Mouse (Mus musculus): ENCODE measurements around the gene Lonp1. TPM values are rescaled to one million over a fixed set of nuclear protein-coding genes. Genes with fewer than 3 reads are reported as not detected.
"Not testable (repeated sequence)": the region's sequence is repeated elsewhere in the genome, so short reads cannot be mapped to it uniquely, and the experiment has no call there.

The Lonp1 gene
- polyA plus RNA-seq, 1 experiment from 2014 or later = 33.3 TPM

DNA sequence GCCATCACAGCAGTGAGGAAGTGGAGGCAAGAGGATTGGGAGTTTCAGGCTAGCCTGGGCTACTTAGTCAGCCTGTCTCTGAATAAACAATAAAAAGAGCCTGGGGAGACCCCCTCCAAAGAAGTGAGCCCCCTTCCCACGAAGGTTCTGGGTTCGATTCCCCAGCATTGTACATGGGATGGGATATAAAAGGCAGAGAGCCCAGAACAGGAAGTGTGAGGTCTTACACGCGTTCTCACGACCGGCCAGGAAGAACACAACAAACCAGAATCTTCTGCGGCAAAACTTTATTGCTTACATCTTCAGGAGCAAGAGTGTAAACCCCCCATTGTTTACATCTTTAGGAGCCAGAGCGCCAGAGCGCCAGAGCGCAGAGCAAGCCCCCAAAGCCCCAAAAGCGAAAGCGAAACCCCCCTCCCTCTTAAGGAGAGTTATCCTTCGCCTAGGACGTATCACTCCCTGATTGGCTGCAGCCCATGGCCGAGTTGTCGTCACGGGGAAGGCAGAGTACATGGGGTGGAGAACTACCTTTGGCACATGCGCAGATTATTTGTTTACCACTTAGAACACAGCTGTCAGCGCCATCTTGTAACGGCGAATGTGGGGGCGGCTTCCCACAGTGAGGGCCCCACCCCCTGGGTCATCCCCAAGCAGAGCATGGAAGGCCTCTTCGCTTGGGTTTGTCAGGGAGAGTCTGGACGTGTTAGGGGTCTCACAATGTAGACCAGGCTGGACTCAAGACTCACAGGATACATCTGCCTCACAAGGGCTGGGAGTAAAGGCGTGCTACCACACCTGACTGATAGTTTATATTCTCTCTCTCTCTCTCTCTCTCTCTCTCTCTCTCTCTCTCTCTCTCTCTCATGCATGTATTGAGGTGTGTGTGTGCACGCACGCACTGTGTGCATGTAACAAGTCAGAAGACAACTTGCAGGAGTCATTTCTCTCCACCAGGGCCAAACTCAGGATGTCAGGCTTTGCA is 3.4 kb upstream of the Lonp1 start:
- not testable (repeated sequence) for H3K36me3 ChIP-seq (ENCODE audit: control insufficient read depth, insufficient read depth, low read length); H3K9ac ChIP-seq (ENCODE audit: low read length); H3K27me3 ChIP-seq (replicated peaks; ENCODE audit: control insufficient read depth, insufficient read depth, low read length); H3K4me3 ChIP-seq (ENCODE audit: low read depth, low read length); H3K27ac ChIP-seq (ENCODE audit: low read depth, low read length); H3K4me2 ChIP-seq (ENCODE audit: low read length); DNase-seq (ENCODE audit: low spot score); ATAC-seq; H3K9me3 ChIP-seq (replicated peaks; ENCODE audit: control insufficient read depth, low read length)
- 92% methylated on average over 26 of the region's 27 CpGs for WGBS
- H3K4me1 ChIP-seq (ENCODE audit: control insufficient read depth, insufficient read depth, low read length) = peaks cover 16% of the 10 kb centered on the region

DNA sequence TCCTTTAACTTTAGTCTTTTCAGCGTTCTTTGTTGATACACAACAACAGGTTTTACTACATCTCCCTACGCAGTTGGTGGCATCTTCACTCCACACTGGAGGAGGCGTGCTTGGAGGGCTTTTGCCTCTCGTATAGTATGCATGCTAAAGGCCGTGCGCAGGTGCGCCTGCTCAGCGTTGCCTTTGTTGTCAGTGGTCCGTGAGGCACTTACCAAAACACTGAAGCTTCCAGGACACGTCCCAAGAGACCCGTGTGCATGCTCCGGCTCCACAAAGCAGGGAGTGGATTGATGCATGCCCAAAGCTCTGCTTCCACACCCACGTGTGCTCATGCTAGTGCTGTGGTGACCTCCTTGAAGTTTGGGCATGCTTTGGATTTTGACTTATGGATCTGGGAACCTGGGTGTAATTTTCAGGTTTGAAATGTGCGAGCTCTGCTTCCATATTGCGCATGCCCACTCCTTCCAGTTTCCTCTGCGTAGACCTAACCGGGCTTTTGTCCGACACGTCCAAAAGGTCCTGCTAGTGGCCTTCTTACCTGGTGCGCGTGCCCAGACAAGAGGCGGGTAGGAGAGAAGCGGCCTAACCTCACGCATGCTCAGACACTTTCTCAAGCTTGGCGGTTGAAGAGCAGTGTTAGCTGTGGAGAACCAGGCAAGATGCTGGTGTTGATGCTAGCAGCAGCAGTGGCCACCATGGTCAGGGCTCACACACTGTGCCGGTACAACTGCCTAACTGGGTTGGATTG is 1.0 kb upstream of the Lonp1 start, which contains the start of gene Catsperd:
Catsperd (plus strand) TSS at position 614 of the 748 bp plus-strand sequence.
- ATAC-seq (peak; percentile 38), DNase-seq (ENCODE audit: low spot score) (peak; percentile 32)
- Histone ChIP-seq H3K27ac (ENCODE audit: low read depth, low read length) (no peak within 1 kb of the TSS), H3K27me3 (replicated peaks; ENCODE audit: control insufficient read depth, insufficient read depth, low read length) (no peaks in the 10 kb centered on the region), H3K4me1 (ENCODE audit: control insufficient read depth, insufficient read depth, low read length) (peaks cover 16% of the 10 kb centered on the region), H3K4me2 (ENCODE audit: low read length) (peak within 1 kb of the TSS; percentile 77), H3K9ac (ENCODE audit: low read length) (peak within 1 kb of the TSS; percentile 45), H3K9me3 (replicated peaks; ENCODE audit: control insufficient read depth, low read length) (no peaks in the 10 kb centered on the region), H3K36me3 (ENCODE audit: control insufficient read depth, insufficient read depth, low read length) (peaks cover 15% of the 10 kb centered on the region), H3K4me3 (ENCODE audit: low read depth, low read length) (peak within 1 kb of the TSS; percentile 92)
- WGBS = 8% methylated on average over 26 of the region's 26 CpGs

DNA sequence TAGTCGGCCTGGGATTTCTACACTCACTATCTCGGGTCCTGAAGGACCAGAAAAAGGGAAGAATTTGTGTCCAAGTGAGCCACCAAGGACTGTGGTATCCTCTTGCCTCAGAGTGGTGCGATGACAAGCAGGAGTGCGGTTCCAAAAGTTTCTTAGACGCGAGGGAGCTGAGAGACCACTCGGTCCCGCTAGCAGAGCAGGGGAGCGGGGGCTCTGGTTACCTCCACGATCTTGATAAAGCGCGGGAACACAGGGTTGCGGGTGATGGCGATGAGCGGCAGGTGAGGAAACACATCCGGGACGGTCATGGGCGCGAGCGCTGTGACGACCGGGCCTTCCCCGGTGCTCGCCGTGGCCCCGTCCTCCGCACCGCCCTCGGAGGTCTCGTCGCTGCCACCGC is 427 bp downstream of the Lonp1 start:
- Histone ChIP-seq H3K36me3 (ENCODE audit: control insufficient read depth, insufficient read depth, low read length) (peaks cover 29% of the 10 kb centered on the region), H3K4me3 (ENCODE audit: low read depth, low read length) (peak overlapping the region; percentile 92), H3K27ac (ENCODE audit: low read depth, low read length) (no peak overlapping the region; the same call in 1 of the 2 replicates), H3K4me2 (ENCODE audit: low read length) (peak overlapping the region; percentile 77), H3K9ac (ENCODE audit: low read length) (peak overlapping the region; percentile 82), H3K9me3 (replicated peaks; ENCODE audit: control insufficient read depth, low read length) (no peaks in the 10 kb centered on the region), H3K4me1 (ENCODE audit: control insufficient read depth, insufficient read depth, low read length) (peaks cover 16% of the 10 kb centered on the region), H3K27me3 (replicated peaks; ENCODE audit: control insufficient read depth, insufficient read depth, low read length) (no peaks in the 10 kb centered on the region)
- DNase-seq (ENCODE audit: low spot score) (no peak), ATAC-seq (no peak)
- WGBS = 1% methylated on average over 32 of the region's 32 CpGs

DNA sequence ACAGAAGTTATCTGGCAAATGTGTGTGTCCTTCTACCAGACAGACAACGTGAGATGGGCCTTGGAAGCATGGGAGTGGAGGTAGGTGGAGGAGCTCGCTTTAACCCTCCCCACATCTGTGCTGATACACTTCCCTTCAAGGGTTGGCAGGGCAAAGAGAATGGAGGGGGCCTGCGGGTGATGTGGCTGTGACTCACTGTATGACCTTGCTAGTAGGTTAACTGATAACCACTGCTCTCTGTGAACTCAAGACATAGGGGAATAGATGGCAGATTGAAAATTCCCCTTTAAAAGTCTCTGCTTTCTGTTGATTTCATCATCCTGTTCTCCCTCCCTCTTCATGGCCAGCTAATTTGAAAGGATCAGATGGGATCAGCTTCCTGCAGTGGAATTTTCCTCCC is 1.2 kb downstream of the Lonp1 start:
- Histone ChIP-seq H3K9ac (ENCODE audit: low read length) (no peak overlapping the region), H3K27me3 (replicated peaks; ENCODE audit: control insufficient read depth, insufficient read depth, low read length) (no peaks in the 10 kb centered on the region), H3K4me1 (ENCODE audit: control insufficient read depth, insufficient read depth, low read length) (peaks cover 16% of the 10 kb centered on the region), H3K27ac (ENCODE audit: low read depth, low read length) (no peak overlapping the region), H3K4me3 (ENCODE audit: low read depth, low read length) (no peak overlapping the region), H3K36me3 (ENCODE audit: control insufficient read depth, insufficient read depth, low read length) (peaks cover 35% of the 10 kb centered on the region), H3K9me3 (replicated peaks; ENCODE audit: control insufficient read depth, low read length) (no peaks in the 10 kb centered on the region), H3K4me2 (ENCODE audit: low read length) (peak overlapping the region; percentile 77)
- ATAC-seq = no peak
- WGBS = 91% methylated on average over 3 of the region's 3 CpGs
- no peak for DNase-seq (ENCODE audit: low spot score)

GRCm38 (mm10) chr17:56617628-56618027 is 9.1 kb downstream of the Lonp1 start:
- Histone ChIP-seq H3K27ac (ENCODE audit: low read depth, low read length) (no peak overlapping the region), H3K9ac (ENCODE audit: low read length) (no peak overlapping the region), H3K36me3 (ENCODE audit: control insufficient read depth, insufficient read depth, low read length) (peaks cover 80% of the 10 kb centered on the region), H3K27me3 (replicated peaks; ENCODE audit: control insufficient read depth, insufficient read depth, low read length) (no peaks in the 10 kb centered on the region), H3K9me3 (replicated peaks; ENCODE audit: control insufficient read depth, low read length) (no peaks in the 10 kb centered on the region), H3K4me2 (ENCODE audit: low read length) (no peak overlapping the region), H3K4me3 (ENCODE audit: low read depth, low read length) (no peak overlapping the region), H3K4me1 (ENCODE audit: control insufficient read depth, insufficient read depth, low read length) (peaks cover 8% of the 10 kb centered on the region)
- DNase-seq (ENCODE audit: low spot score) (no peak), ATAC-seq (no peak)
- 92% methylated on average over 8 of the region's 8 CpGs for whole genome bisulfite sequencing

DNA sequence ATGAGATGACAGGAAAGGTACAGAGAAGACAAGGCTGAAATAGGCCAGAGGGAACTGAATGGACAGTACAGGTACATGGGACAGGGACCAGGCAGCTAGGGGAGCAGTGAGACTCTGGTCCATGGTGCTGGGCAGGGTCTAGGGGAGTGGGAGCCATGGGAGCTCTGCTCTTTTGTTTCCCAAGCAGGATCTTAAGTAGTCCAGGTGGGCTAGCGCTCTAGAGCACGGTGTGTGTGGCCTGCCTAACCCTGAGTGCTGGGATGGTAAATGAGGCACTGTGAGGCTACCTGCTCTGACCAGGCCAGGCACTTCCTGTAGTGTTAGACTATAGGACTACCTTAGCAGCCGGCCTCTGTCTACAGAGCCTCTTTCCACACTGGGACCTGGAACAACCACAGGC is 10.0 kb downstream of the Lonp1 start:
- Histone ChIP-seq H3K9ac (ENCODE audit: low read length) (no peak overlapping the region), H3K4me1 (ENCODE audit: control insufficient read depth, insufficient read depth, low read length) (peaks cover 10% of the 10 kb centered on the region), H3K4me2 (ENCODE audit: low read length) (no peak overlapping the region), H3K4me3 (ENCODE audit: low read depth, low read length) (no peak overlapping the region), H3K9me3 (replicated peaks; ENCODE audit: control insufficient read depth, low read length) (no peaks in the 10 kb centered on the region), H3K27me3 (replicated peaks; ENCODE audit: control insufficient read depth, insufficient read depth, low read length) (no peaks in the 10 kb centered on the region), H3K27ac (ENCODE audit: low read depth, low read length) (no peak overlapping the region), H3K36me3 (ENCODE audit: control insufficient read depth, insufficient read depth, low read length) (peaks cover 71% of the 10 kb centered on the region)
- DNase-seq (ENCODE audit: low spot score) = no peak
- no peak for ATAC-seq
- WGBS = 87% methylated on average over 3 of the region's 3 CpGs

GRCm38 (mm10) chr17:56615792-56616191 is 10.9 kb downstream of the Lonp1 start:
- Histone ChIP-seq H3K9ac (ENCODE audit: low read length) (no peak overlapping the region), H3K36me3 (ENCODE audit: control insufficient read depth, insufficient read depth, low read length) (peaks cover 65% of the 10 kb centered on the region), H3K9me3 (replicated peaks; ENCODE audit: control insufficient read depth, low read length) (no peaks in the 10 kb centered on the region), H3K4me2 (ENCODE audit: low read length) (no peak overlapping the region), H3K27ac (ENCODE audit: low read depth, low read length) (no peak overlapping the region), H3K4me3 (ENCODE audit: low read depth, low read length) (no peak overlapping the region), H3K4me1 (ENCODE audit: control insufficient read depth, insufficient read depth, low read length) (peaks cover 10% of the 10 kb centered on the region), H3K27me3 (replicated peaks; ENCODE audit: control insufficient read depth, insufficient read depth, low read length) (no peaks in the 10 kb centered on the region)
- 86% methylated on average over 4 of the region's 4 CpGs for WGBS
- ATAC-seq (no peak), DNase-seq (ENCODE audit: low spot score) (no peak)

- no peaks in the 10 kb centered on the region for H3K27me3 ChIP-seq (replicated peaks; ENCODE audit: control insufficient read depth, insufficient read depth, low read length)
- H3K9me3 ChIP-seq (replicated peaks; ENCODE audit: control insufficient read depth, low read length) = no peaks in the 10 kb centered on the region
- 92% methylated on average over 11 of the region's 11 CpGs for WGBS
- H3K36me3 ChIP-seq (ENCODE audit: control insufficient read depth, insufficient read depth, low read length) = peaks cover 60% of the 10 kb centered on the region
- ATAC-seq (no peak), DNase-seq (ENCODE audit: low spot score) (no peak)
- no peak overlapping the region for H3K27ac ChIP-seq (ENCODE audit: low read depth, low read length)
- H3K9ac ChIP-seq (ENCODE audit: low read length) = no peak overlapping the region; the same call in 1 of the 2 replicates
- H3K4me3 ChIP-seq (ENCODE audit: low read depth, low read length) = no peak overlapping the region
- peaks cover 14% of the 10 kb centered on the region for H3K4me1 ChIP-seq (ENCODE audit: control insufficient read depth, insufficient read depth, low read length)
- H3K4me2 ChIP-seq (ENCODE audit: low read length) = peak overlapping the region; percentile 81; the same call in 1 of the 2 replicates
These were observed 11.4 kb downstream of the Lonp1 start for GRCm38 (mm10) chr17:56615136-56615784.
